Mouse (Mus musculus): ENCODE results near the gene Sel1l. TPM values are rescaled to one million over a fixed set of nuclear protein-coding genes. Genes with fewer than 3 reads are reported as not detected.
"Not testable (repeated sequence)": the region's sequence is repeated elsewhere in the genome, so short reads cannot be mapped to it uniquely, and the experiment has no call there.

Gene Sel1l
- total and polyA plus RNA-seq, 3 experiments = 57.1 to 107 (median 80.1) TPM

GRCm38 (mm10) chr12:91799379-91799773 is 49.6 kb downstream of the Sel1l start:
- DNase-seq (ENCODE audit: low spot score) (no peak), ATAC-seq (ENCODE audit: extremely low read depth, insufficient number of reproducible peaks, low FRiP score, poor library complexity, severe bottlenecking) (no peak)
- Histone ChIP-seq H3K4me3 (ENCODE audit: low read depth, low read length) (no peak overlapping the region), H3K36me3 (replicated peaks) (no peaks in the 10 kb centered on the region), H3K4me1 (ENCODE audit: insufficient read depth, low read depth, low read length) (peaks cover 38% of the 10 kb centered on the region), H3K9me3 (replicated peaks) (no peaks in the 10 kb centered on the region), H3K27me3 (ENCODE audit: insufficient read depth, low read length) (peaks cover 11% of the 10 kb centered on the region)
- TF ChIP-seq CTCF (IDR thresholded peaks at IDR 0.05; ENCODE audit: low read depth, low read length) = peak; percentile 77
- TF ChIP-seq POLR2AphosphoS5 (IDR thresholded peaks at IDR 0.05; ENCODE audit: insufficient replicate concordance, low read depth, low read length) = no peak

- no peaks in the 10 kb centered on the region for H3K9me3 ChIP-seq (replicated peaks)
- peaks cover 38% of the 10 kb centered on the region for H3K4me1 ChIP-seq (ENCODE audit: insufficient read depth, low read depth, low read length)
- ATAC-seq (ENCODE audit: extremely low read depth, insufficient number of reproducible peaks, low FRiP score, poor library complexity, severe bottlenecking) = no peak
- H3K27me3 ChIP-seq (ENCODE audit: insufficient read depth, low read length) = peaks cover 11% of the 10 kb centered on the region
- no peak overlapping the region for H3K4me3 ChIP-seq (ENCODE audit: low read depth, low read length)
- DNase-seq (ENCODE audit: low spot score) = no peak
- TF ChIP-seq GATA2 (IDR thresholded peaks at IDR 0.05; ENCODE audit: borderline replicate concordance, low read depth, low read length) (no peak), GATA1 (IDR thresholded peaks at IDR 0.05; ENCODE audit: borderline replicate concordance, low read length) (no peak), POLR2AphosphoS5 (IDR thresholded peaks at IDR 0.05; ENCODE audit: insufficient replicate concordance, low read depth, low read length) (no peak), CTCF (IDR thresholded peaks at IDR 0.05; ENCODE audit: low read depth, low read length) (no peak), TAL1 (conservative IDR thresholded peaks at IDR 0.05; ENCODE audit: low read depth, low read length) (no peak)
- no peaks in the 10 kb centered on the region for H3K36me3 ChIP-seq (replicated peaks)
Observed at GRCm38 (mm10) chr12:91798720-91799378, 50.1 kb downstream of the Sel1l start.

GRCm38 (mm10) chr12:91796774-91797173 is 52.2 kb downstream of the Sel1l start:
- peaks cover 50% of the 10 kb centered on the region for H3K4me1 ChIP-seq (ENCODE audit: insufficient read depth, low read depth, low read length)
- TF ChIP-seq GATA1 (IDR thresholded peaks at IDR 0.05; ENCODE audit: borderline replicate concordance, low read length) (no peak), GATA2 (IDR thresholded peaks at IDR 0.05; ENCODE audit: borderline replicate concordance, low read depth, low read length) (no peak), CTCF (IDR thresholded peaks at IDR 0.05; ENCODE audit: low read depth, low read length) (no peak), TAL1 (conservative IDR thresholded peaks at IDR 0.05; ENCODE audit: low read depth, low read length) (no peak), POLR2AphosphoS5 (IDR thresholded peaks at IDR 0.05; ENCODE audit: insufficient replicate concordance, low read depth, low read length) (no peak)
- H3K9me3 ChIP-seq (replicated peaks) = no peaks in the 10 kb centered on the region

GRCm38 (mm10) chr12:91793266-91793665 is 55.7 kb downstream of the Sel1l start:
- no peak overlapping the region for H3K4me3 ChIP-seq (ENCODE audit: low read depth, low read length)

More at GRCm38 (mm10) chr12:91796774-91797173, 52.2 kb downstream of the Sel1l start:
- H3K36me3 ChIP-seq (replicated peaks) = no peaks in the 10 kb centered on the region
- DNase-seq (ENCODE audit: low spot score) (no peak), ATAC-seq (ENCODE audit: extremely low read depth, insufficient number of reproducible peaks, low FRiP score, poor library complexity, severe bottlenecking) (no peak)
- H3K4me3 ChIP-seq (ENCODE audit: low read depth, low read length) = no peak overlapping the region
- H3K27me3 ChIP-seq (ENCODE audit: insufficient read depth, low read length) = peaks cover 11% of the 10 kb centered on the region

GRCm38 (mm10) chr12:91791822-91792221 is 57.1 kb downstream of the Sel1l start:
- 0 out of 2 replicates have a peak, but pooled peaks have one; percentile 9 for ATAC-seq (ENCODE audit: extremely low read depth, insufficient number of reproducible peaks, low FRiP score, poor library complexity, severe bottlenecking)
- TF ChIP-seq GATA2 (IDR thresholded peaks at IDR 0.05; ENCODE audit: borderline replicate concordance, low read depth, low read length) = no peak

More at GRCm38 (mm10) chr12:91793266-91793665, 55.7 kb downstream of the Sel1l start:
- no peak for DNase-seq (ENCODE audit: low spot score)
- peaks cover 14% of the 10 kb centered on the region for H3K27me3 ChIP-seq (ENCODE audit: insufficient read depth, low read length)
- TF ChIP-seq GATA2 (IDR thresholded peaks at IDR 0.05; ENCODE audit: borderline replicate concordance, low read depth, low read length) (no peak), GATA1 (IDR thresholded peaks at IDR 0.05; ENCODE audit: borderline replicate concordance, low read length) (no peak), POLR2AphosphoS5 (IDR thresholded peaks at IDR 0.05; ENCODE audit: insufficient replicate concordance, low read depth, low read length) (no peak), CTCF (IDR thresholded peaks at IDR 0.05; ENCODE audit: low read depth, low read length) (no peak), TAL1 (conservative IDR thresholded peaks at IDR 0.05; ENCODE audit: low read depth, low read length) (no peak)
- ATAC-seq (ENCODE audit: extremely low read depth, insufficient number of reproducible peaks, low FRiP score, poor library complexity, severe bottlenecking) = 0 out of 2 replicates have a peak, but pooled peaks have one; percentile 37
- H3K9me3 ChIP-seq (replicated peaks) = no peaks in the 10 kb centered on the region
- peaks cover 33% of the 10 kb centered on the region for H3K4me1 ChIP-seq (ENCODE audit: insufficient read depth, low read depth, low read length)
- H3K36me3 ChIP-seq (replicated peaks) = no peaks in the 10 kb centered on the region

GRCm38 (mm10) chr12:91789801-91790200 is 59.2 kb downstream of the Sel1l start:
- DNase-seq (ENCODE audit: low spot score) (no peak), ATAC-seq (ENCODE audit: extremely low read depth, insufficient number of reproducible peaks, low FRiP score, poor library complexity, severe bottlenecking) (peak; percentile 50; the same call in 1 of the 2 replicates)
- no peaks in the 10 kb centered on the region for H3K36me3 ChIP-seq (replicated peaks)
- TF ChIP-seq CTCF (IDR thresholded peaks at IDR 0.05; ENCODE audit: low read depth, low read length) = peak; percentile 96
- TF ChIP-seq GATA1 (IDR thresholded peaks at IDR 0.05; ENCODE audit: borderline replicate concordance, low read length) = no peak
- peaks cover 24% of the 10 kb centered on the region for H3K27me3 ChIP-seq (ENCODE audit: insufficient read depth, low read length)
- no peak overlapping the region for H3K4me3 ChIP-seq (ENCODE audit: low read depth, low read length)
- H3K9me3 ChIP-seq (replicated peaks) = no peaks in the 10 kb centered on the region
- peaks cover 27% of the 10 kb centered on the region for H3K4me1 ChIP-seq (ENCODE audit: insufficient read depth, low read depth, low read length)

More at GRCm38 (mm10) chr12:91791822-91792221, 57.1 kb downstream of the Sel1l start:
- Histone ChIP-seq H3K9me3 (replicated peaks) (no peaks in the 10 kb centered on the region), H3K4me3 (ENCODE audit: low read depth, low read length) (no peak overlapping the region), H3K27me3 (ENCODE audit: insufficient read depth, low read length) (peaks cover 17% of the 10 kb centered on the region), H3K36me3 (replicated peaks) (no peaks in the 10 kb centered on the region), H3K4me1 (ENCODE audit: insufficient read depth, low read depth, low read length) (peaks cover 30% of the 10 kb centered on the region)
- no peak for DNase-seq (ENCODE audit: low spot score)

- not testable (repeated sequence) for ATAC-seq (ENCODE audit: extremely low read depth, insufficient number of reproducible peaks, low FRiP score, poor library complexity, severe bottlenecking); DNase-seq (ENCODE audit: low spot score); H3K36me3 ChIP-seq (replicated peaks); H3K4me3 ChIP-seq (ENCODE audit: low read depth, low read length); H3K9me3 ChIP-seq (replicated peaks)
- Histone ChIP-seq H3K27me3 (ENCODE audit: insufficient read depth, low read length) (peaks cover 24% of the 10 kb centered on the region), H3K4me1 (ENCODE audit: insufficient read depth, low read depth, low read length) (peaks cover 27% of the 10 kb centered on the region)
Observed at GRCm38 (mm10) chr12:91788446-91788845, 60.5 kb downstream of the Sel1l start.
